10 mouse cellular contexts compared by ENCODE assay signal in genomic region chr12:9579301-9580030, GRCm38 (mm10). TPM values are rescaled to one million over a fixed set of nuclear protein-coding genes. Genes with fewer than 3 reads are reported as not detected.
A peak's percentile ranks its signal among the peaks of the same experiment; 100 is the strongest.
DNase-seq lines count a peak whose midpoint lies in the region; ATAC-seq and TF ChIP-seq lines count a peak whose summit lies in the region.
"Had no signal": no experiment of that assay in that cellular context is flagged by ENCODE, and none has a peak within 500 bp of the region (broad histone marks: within the 10 kb centered on the region; RNA-seq: fewer than 3 reads in every experiment).

No protein-coding gene starts in this region.

- TF ChIP-seq CTCF in intestine, postnatal 0 days (IDR thresholded peaks at IDR 0.05; ENCODE audit: low read depth) = no peak

- no peak overlapping the region for H3K9ac ChIP-seq in forebrain, embryonic 16.5 days (replicated peaks; ENCODE audit: low read depth, low read length)
- no peak overlapping the region for H3K9ac ChIP-seq in intestine, embryonic 14.5 days (ENCODE audit: low read length)
- no peak overlapping the region for H3K9ac ChIP-seq in intestine, postnatal 0 days (ENCODE audit: low read depth, low read length)
- H3K9ac ChIP-seq: liver, embryonic 13.5 days had no signal

- under 1% methylated on average over 31 of the region's 31 CpGs for WGBS in forebrain, embryonic 10.5 days
- under 1% methylated on average over 31 of the region's 31 CpGs for WGBS in forebrain, embryonic 16.5 days
- 13% methylated on average over 31 of the region's 31 CpGs for WGBS in intestine, embryonic 14.5 days
- WGBS in intestine, postnatal 0 days = 13% methylated on average over 31 of the region's 31 CpGs
- 4% methylated on average over 31 of the region's 31 CpGs for WGBS in limb, embryonic 10.5 days

- no peaks in the 10 kb centered on the region for H3K9me3 ChIP-seq in forebrain, embryonic 10.5 days
- H3K9me3 ChIP-seq in forebrain, embryonic 16.5 days (ENCODE audit: control insufficient read depth, low read length) = no peaks in the 10 kb centered on the region
- no peaks in the 10 kb centered on the region for H3K9me3 ChIP-seq in intestine, embryonic 14.5 days (ENCODE audit: control insufficient read depth, low read length)
- H3K9me3 ChIP-seq in intestine, postnatal 0 days (ENCODE audit: control insufficient read depth) = no peaks in the 10 kb centered on the region
- H3K9me3 ChIP-seq in limb, embryonic 10.5 days (replicated peaks) = no peaks in the 10 kb centered on the region
- H3K9me3 ChIP-seq: liver, embryonic 13.5 days had no signal

- peaks cover 100% of the 10 kb centered on the region for H3K27me3 ChIP-seq in forebrain, embryonic 10.5 days (ENCODE audit: poor library complexity, severe bottlenecking)
- peaks cover 82% of the 10 kb centered on the region for H3K27me3 ChIP-seq in forebrain, embryonic 16.5 days (replicated peaks; ENCODE audit: control insufficient read depth, insufficient read depth, low read length)
- H3K27me3 ChIP-seq in intestine, embryonic 14.5 days (replicated peaks; ENCODE audit: control insufficient read depth, insufficient read depth, low read length) = peaks cover 92% of the 10 kb centered on the region
- peaks cover 94% of the 10 kb centered on the region for H3K27me3 ChIP-seq in intestine, postnatal 0 days (replicated peaks; ENCODE audit: control insufficient read depth, insufficient read depth, low read length)
- H3K27me3 ChIP-seq in limb, embryonic 10.5 days (ENCODE audit: low read depth, poor library complexity, severe bottlenecking) = peaks cover 97% of the 10 kb centered on the region

- DNase-seq in forebrain, embryonic 10.5 days (ENCODE audit: extremely low spot score, low spot score) = peak; percentile 22
- peak; percentile 74 for DNase-seq in intestine, embryonic 14.5 days (ENCODE audit: low spot score)
- DNase-seq in ES-CJ7 (ENCODE audit: low read depth, low spot score) = peak; percentile 61
- DNase-seq in limb, embryonic 10.5 days (ENCODE audit: low spot score) = peak; percentile 60
- DNase-seq in right cerebral cortex, postnatal 36 days (ENCODE audit: low spot score in 2 of 2) = no peak
- DNase-seq in adrenal gland, adult 18-20 months (ENCODE audit: low spot score in 2 of 2) = no peak
- DNase-seq: cerebellum, postnatal 36 days; liver, embryonic 13.5 days had no signal

- H3K4me3 ChIP-seq in forebrain, embryonic 10.5 days = no peak overlapping the region
- no peak overlapping the region for H3K4me3 ChIP-seq in forebrain, embryonic 16.5 days (replicated peaks; ENCODE audit: low read length)
- H3K4me3 ChIP-seq in intestine, embryonic 14.5 days (ENCODE audit: low read depth, low read length) = peak overlapping the region; percentile 16; the same call in 1 of the 2 replicates
- H3K4me3 ChIP-seq in intestine, postnatal 0 days (ENCODE audit: low read depth, low read length) = no peak overlapping the region
- peak overlapping the region; percentile 47 for H3K4me3 ChIP-seq in limb, embryonic 10.5 days
- H3K4me3 ChIP-seq: liver, embryonic 13.5 days had no signal

- H3K27ac ChIP-seq in forebrain, embryonic 10.5 days = no peak overlapping the region
- H3K27ac ChIP-seq in forebrain, embryonic 16.5 days (ENCODE audit: low read length) = no peak overlapping the region
- H3K27ac ChIP-seq in intestine, embryonic 14.5 days (ENCODE audit: low read depth) = no peak overlapping the region
- H3K27ac ChIP-seq in intestine, postnatal 0 days (ENCODE audit: low read depth, low read length) = no peak overlapping the region
- H3K27ac ChIP-seq in limb, embryonic 10.5 days = peak overlapping the region; percentile 22; the same call in 1 of the 2 replicates
- H3K27ac ChIP-seq: liver, embryonic 13.5 days had no signal

- ATAC-seq in forebrain, embryonic 16.5 days = no peak
- no peak for ATAC-seq in intestine, embryonic 14.5 days (replicated peaks; ENCODE audit: low FRiP score, low TSS enrichment, low read depth)
- ATAC-seq in intestine, postnatal 0 days = no peak

- H3K36me3 ChIP-seq in forebrain, embryonic 10.5 days (replicated peaks) = no peaks in the 10 kb centered on the region
- no peaks in the 10 kb centered on the region for H3K36me3 ChIP-seq in forebrain, embryonic 16.5 days (ENCODE audit: control insufficient read depth, insufficient read depth)
- H3K36me3 ChIP-seq in intestine, embryonic 14.5 days (ENCODE audit: control insufficient read depth, insufficient read depth, low read length) = no peaks in the 10 kb centered on the region
- H3K36me3 ChIP-seq in intestine, postnatal 0 days (ENCODE audit: control insufficient read depth, insufficient read depth) = no peaks in the 10 kb centered on the region
- H3K36me3 ChIP-seq in limb, embryonic 10.5 days = no peaks in the 10 kb centered on the region
- H3K36me3 ChIP-seq: liver, embryonic 13.5 days had no signal

- peaks cover 37% of the 10 kb centered on the region for H3K4me1 ChIP-seq in forebrain, embryonic 10.5 days
- peaks cover 12% of the 10 kb centered on the region for H3K4me1 ChIP-seq in forebrain, embryonic 16.5 days (replicated peaks; ENCODE audit: control insufficient read depth, insufficient read depth, low read length)
- H3K4me1 ChIP-seq in intestine, embryonic 14.5 days (replicated peaks; ENCODE audit: control insufficient read depth, insufficient read depth, low read length) = no peaks in the 10 kb centered on the region
- 0 out of 2 replicates have a peak, but pooled peaks cover 1% of the 10 kb centered on the region for H3K4me1 ChIP-seq in intestine, postnatal 0 days (replicated peaks; ENCODE audit: control insufficient read depth, insufficient read depth, low read length)
- H3K4me1 ChIP-seq in limb, embryonic 10.5 days = peaks cover 75% of the 10 kb centered on the region
- H3K4me1 ChIP-seq: liver, embryonic 13.5 days had no signal

- no peak overlapping the region for H3K4me2 ChIP-seq in forebrain, embryonic 16.5 days (ENCODE audit: low read length)
- H3K4me2 ChIP-seq in intestine, embryonic 14.5 days (ENCODE audit: low read length) = peak overlapping the region; percentile 62
- H3K4me2 ChIP-seq in intestine, postnatal 0 days (replicated peaks; ENCODE audit: low read depth) = no peak overlapping the region; the same call in 1 of the 2 replicates
- H3K4me2 ChIP-seq: liver, embryonic 13.5 days had no signal

RNA-seq across cellular contexts. Expression of gene Osr1, which starts 9.6 kb away (rescaled TPM):
- 2.3 and 3.4 TPM in 2 replicates for polyA plus RNA-seq in forebrain, embryonic 10.5 days (2016; fragmentation: Nextera tagmentation; extraction: Ambion mirVana)
- 5.4 and 6.5 TPM in 2 replicates for polyA plus RNA-seq in forebrain, embryonic 16.5 days (2015; fragmentation: Nextera tagmentation; extraction: Ambion mirVana)
- polyA plus RNA-seq in intestine, embryonic 14.5 days (2014; fragmentation: Nextera tagmentation; extraction: Ambion mirVana) = 52.3 and 55.6 TPM in 2 replicates
- polyA plus RNA-seq in intestine, postnatal 0 days (2015; fragmentation: Nextera tagmentation; extraction: Ambion mirVana) = 20.1 and 25.0 TPM in 2 replicates
- 21.3 and 38.3 TPM in 2 replicates for polyA plus RNA-seq in limb, embryonic 10.5 days (2016; fragmentation: Nextera tagmentation; extraction: Ambion mirVana)
- total RNA-seq in adrenal gland, adult 18-20 months (2021) = 1 to 10 TPM; 2.5 to 4.4 TPM

Comparison
In these comparisons a context has a peak if more than half of its experiments do, and no peak if none do; other contexts are left out.
1. H3K4me3 ChIP-seq: peak in intestine, embryonic 14.5 days (single experiment) and limb, embryonic 10.5 days (single experiment); none in forebrain, embryonic 10.5 days (single experiment), forebrain, embryonic 16.5 days (single experiment) and intestine, postnatal 0 days (single experiment).
2. DNase-seq: peak in forebrain, embryonic 10.5 days (single experiment), intestine, embryonic 14.5 days (single experiment), ES-CJ7 (single experiment) and limb, embryonic 10.5 days (single experiment); none in right cerebral cortex, postnatal 36 days (0 of 2) and adrenal gland, adult 18-20 months (0 of 2).